Mouse (Mus musculus) heart, postnatal 0 days (tissue): ENCODE results near the gene Selenof. TPM values are rescaled to one million over a fixed set of nuclear protein-coding genes. Genes with fewer than 3 reads are reported as not detected.

Experiments
- ATAC-seq: fragments of 200-750 bp; cut with Nextera tagmentation; 2 replicates; pipeline ENCODE4 v1.8.0; 2017; ENCODE audit warnings: low read depth, moderate number of reproducible peaks, moderate library complexity; ENCODE audit not compliant: insufficient read depth
- DNase-seq: peaks from one replicate; pipeline ENCODE4 v3.0.0-alpha.2; 2016; ENCODE audit warnings: low spot score
- H3K27ac ChIP-seq: fragments of 300-500 bp; sonication (generic); 2 replicates; pipeline ENCODE4 v1.5.1; 2014; ENCODE audit warnings: low read depth, mild to moderate bottlenecking
- H3K27me3 ChIP-seq: fragments of 300-500 bp; sonication (generic); 2 replicates; pipeline ENCODE4 v1.6.1; 2014; ENCODE audit warnings: low read length, mixed read lengths; ENCODE audit not compliant: control insufficient read depth, insufficient read depth
- H3K36me3 ChIP-seq: fragments of 300-500 bp; sonication (generic); replicated peaks from 2 replicates; pipeline ENCODE4 v1.6.1; 2014; ENCODE audit warnings: low read length, mixed read lengths; ENCODE audit not compliant: control insufficient read depth, insufficient read depth
- H3K4me1 ChIP-seq: fragments of 300-500 bp; sonication (generic); 2 replicates; pipeline ENCODE4 v1.6.1; 2014; ENCODE audit warnings: antibody characterized with exemption; ENCODE audit not compliant: control insufficient read depth, insufficient read depth
- H3K4me2 ChIP-seq: fragments of 300-500 bp; sonication (generic); 2 replicates; pipeline ENCODE4 v1.6.1; 2014; ENCODE audit warnings: low read depth, mild to moderate bottlenecking, low read length, moderate library complexity
- H3K4me3 ChIP-seq: fragments of 300-500 bp; sonication (generic); 2 replicates; pipeline ENCODE4 v1.5.1; 2014; ENCODE audit warnings: low read depth, low read length
- H3K9ac ChIP-seq: fragments of 300-500 bp; sonication (generic); replicated peaks from 2 replicates; pipeline ENCODE4 v1.6.1; 2014; ENCODE audit warnings: low read depth, low read length, mixed read lengths
- H3K9me3 ChIP-seq: fragments of 300-500 bp; sonication (generic); replicated peaks from 2 replicates; pipeline ENCODE4 v1.6.1; 2016; ENCODE audit warnings: low read length; ENCODE audit not compliant: control insufficient read depth
- CTCF ChIP-seq: IDR thresholded peaks from 2 replicates; pipeline ENCODE4 v1.5.1; 2016; ENCODE audit warnings: antibody characterized with exemption, control low read depth, low read depth
- EP300 ChIP-seq: IDR thresholded peaks from 2 replicates; pipeline ENCODE4 v1.6.1; 2016; ENCODE audit warnings: antibody characterized with exemption, low read depth
- WGBS: fragments of 180-500 bp; shearing (Covaris S2); extraction: QIAGEN DNeasy Blood & Tissue Kit; methylation state at CpG from one replicate; pipeline ENCODE4 v1.1.7; 2014; 5-methylcytosine and 5-hydroxymethylcytosine counted together
- polyA plus RNA-seq: library from polyadenylated mRNA; unstranded; fragments of >200 nt; fragmentation: Nextera tagmentation; extraction: Ambion mirVana; gene quantifications from 2 replicates; pipeline ENCODE4 v1.2.1, GENCODE M21; 2015
- total RNA-seq: library from RNA; depleted of rRNA; stranded (reverse); fragments of >200 nt; gene quantifications from 2 replicates; pipeline ENCODE4 v1.2.3, GENCODE M21; 2014; ENCODE audit warnings: low replicate concordance

Selenof gene
- total and polyA plus RNA-seq, 2 experiments from 2014 or later: 245 to 416 TPM

GRCm38 (mm10) chr3:144574256-144574655 is 4.2 kb downstream of the Selenof start:
- 63% methylated on average over 7 of the region's 7 CpGs for WGBS
- ATAC-seq (no peak), DNase-seq (no peak)
- no peak overlapping the region for H3K9ac ChIP-seq
- H3K4me1 ChIP-seq: peaks cover 12% of the 10 kb centered on the region
- peaks cover 23% of the 10 kb centered on the region for H3K36me3 ChIP-seq
- H3K9me3 ChIP-seq: no peaks in the 10 kb centered on the region
- H3K4me2 ChIP-seq: no peak overlapping the region
- TF ChIP-seq EP300: no peak
- TF ChIP-seq CTCF: no peak
- H3K4me3 ChIP-seq: no peak overlapping the region
- H3K27ac ChIP-seq: no peak overlapping the region
- no peaks in the 10 kb centered on the region for H3K27me3 ChIP-seq

GRCm38 (mm10) chr3:144577366-144578340 is 7.5 kb downstream of the Selenof start:
- ATAC-seq (no peak), DNase-seq (no peak)
- H3K4me2 ChIP-seq: no peak overlapping the region
- H3K27ac ChIP-seq: no peak overlapping the region
- peaks cover 15% of the 10 kb centered on the region for H3K4me1 ChIP-seq
- H3K9ac ChIP-seq: no peak overlapping the region
- TF ChIP-seq EP300 (no peak), CTCF (no peak)
- WGBS: 74% methylated on average over 10 of the region's 10 CpGs
- H3K9me3 ChIP-seq: no peaks in the 10 kb centered on the region
- H3K27me3 ChIP-seq: no peaks in the 10 kb centered on the region
- H3K36me3 ChIP-seq: peaks cover 22% of the 10 kb centered on the region
- no peak overlapping the region for H3K4me3 ChIP-seq

- ATAC-seq (no peak), DNase-seq (no peak)
- TF ChIP-seq EP300: no peak
- TF ChIP-seq CTCF: no peak
- H3K36me3 ChIP-seq: peaks cover 14% of the 10 kb centered on the region
- H3K4me1 ChIP-seq: peaks cover 17% of the 10 kb centered on the region
- H3K9ac ChIP-seq: no peak overlapping the region
- WGBS: 84% methylated on average over 4 of the region's 4 CpGs
- H3K4me3 ChIP-seq: no peak overlapping the region
- H3K27me3 ChIP-seq: no peaks in the 10 kb centered on the region
- H3K4me2 ChIP-seq: no peak overlapping the region
- no peaks in the 10 kb centered on the region for H3K9me3 ChIP-seq
- no peak overlapping the region for H3K27ac ChIP-seq
These were observed 8.8 kb downstream of the Selenof start for GRCm38 (mm10) chr3:144578921-144579320.

- peaks cover 14% of the 10 kb centered on the region for H3K36me3 ChIP-seq
- H3K4me3 ChIP-seq: no peak overlapping the region
- TF ChIP-seq CTCF: no peak
- TF ChIP-seq EP300: no peak
- ATAC-seq (no peak), DNase-seq (no peak)
- no peak overlapping the region for H3K4me2 ChIP-seq
- H3K9ac ChIP-seq: no peak overlapping the region
- WGBS: 19% methylated on average over 5 of the region's 5 CpGs
- H3K9me3 ChIP-seq: no peaks in the 10 kb centered on the region
- 0 out of 2 replicates have a peak overlapping the region, but pooled peaks have one; percentile 1 for H3K27ac ChIP-seq
- peaks cover 26% of the 10 kb centered on the region for H3K4me1 ChIP-seq
- no peaks in the 10 kb centered on the region for H3K27me3 ChIP-seq
These were observed 9.7 kb downstream of the Selenof start for GRCm38 (mm10) chr3:144579796-144580195.

GRCm38 (mm10) chr3:144580281-144580680 is 10.2 kb downstream of the Selenof start:
- H3K4me1 ChIP-seq: peaks cover 30% of the 10 kb centered on the region
- no peak for DNase-seq
- TF ChIP-seq CTCF (no peak), EP300 (no peak)

More at GRCm38 (mm10) chr3:144580281-144580680, 10.2 kb downstream of the Selenof start:
- no peak for ATAC-seq
- H3K9ac ChIP-seq: no peak overlapping the region
- 62% methylated on average over 7 of the region's 7 CpGs for WGBS
- no peak overlapping the region for H3K4me2 ChIP-seq
- no peak overlapping the region for H3K4me3 ChIP-seq
- H3K27me3 ChIP-seq: no peaks in the 10 kb centered on the region
- 0 out of 2 replicates have a peak overlapping the region, but pooled peaks have one; percentile 1 for H3K27ac ChIP-seq
- H3K9me3 ChIP-seq: no peaks in the 10 kb centered on the region
- H3K36me3 ChIP-seq: peaks cover 14% of the 10 kb centered on the region
